Mouse (Mus musculus) mouse trophoblast stem cell (cell line): ENCODE results near the gene Lrrc45.
"Not testable (repeated sequence)": the region's sequence is repeated elsewhere in the genome, so short reads cannot be mapped to it uniquely, and the experiment has no call there.

Experiments
- in situ Hi-C, 2 experiments: fragments of 300-500 bp; cut with MseI, MboI; formaldehyde crosslinking; loops; 2 replicates in 1 of 2; 3 replicates in 1 of 2; pipeline ENCODE4 v1.15.1; 2025

Gene Lrrc45

DNA sequence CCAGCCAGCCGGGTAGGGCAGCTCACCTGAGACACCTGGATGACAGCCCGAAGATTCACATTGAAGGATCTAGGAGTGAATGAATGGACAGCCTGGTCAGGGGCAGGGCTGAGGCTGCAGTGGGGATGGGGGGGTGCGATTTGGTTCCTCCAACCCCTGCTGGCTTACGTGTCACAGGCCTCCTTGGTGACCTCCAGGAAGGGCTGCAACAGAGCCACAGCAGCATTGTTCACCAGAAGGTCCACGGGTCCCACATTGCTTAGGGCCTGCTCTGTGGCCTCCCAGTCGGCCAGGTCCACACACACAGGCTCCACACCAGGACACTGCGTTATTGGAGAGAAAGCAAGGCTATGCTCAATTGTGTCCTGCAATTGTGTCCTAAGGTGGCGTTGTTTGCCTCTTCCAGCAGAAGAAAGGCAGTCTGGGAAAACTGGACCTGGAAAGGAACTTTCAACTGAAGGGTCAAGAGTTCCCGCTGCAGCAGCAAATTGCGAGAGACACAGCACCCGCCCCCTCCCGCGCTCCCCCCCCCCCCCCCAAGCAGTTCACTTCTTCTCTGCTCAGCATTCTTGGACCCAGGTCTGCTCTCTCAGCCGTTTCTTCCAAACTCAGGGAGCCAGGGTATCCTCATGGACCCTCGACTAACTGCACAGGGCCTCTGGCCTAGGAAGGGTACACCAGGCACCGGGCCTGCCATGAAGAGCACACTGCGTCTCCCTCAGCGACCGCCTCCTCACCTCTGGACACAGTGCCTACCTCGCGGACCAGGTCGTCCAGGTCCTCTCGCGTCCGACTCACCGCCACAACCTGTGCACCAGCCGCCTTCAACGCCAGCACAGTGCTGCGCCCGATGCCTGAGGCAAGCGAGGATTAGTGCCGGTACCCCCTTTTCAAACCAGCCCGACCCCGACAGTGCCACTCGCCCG lies 12.8 kb downstream of the Lrrc45 start:
- in situ Hi-C loops = loop anchor here (5.0 kb wide), 1 partner anchor 51 kb away; no protein-coding TSS in a partner anchor

DNA sequence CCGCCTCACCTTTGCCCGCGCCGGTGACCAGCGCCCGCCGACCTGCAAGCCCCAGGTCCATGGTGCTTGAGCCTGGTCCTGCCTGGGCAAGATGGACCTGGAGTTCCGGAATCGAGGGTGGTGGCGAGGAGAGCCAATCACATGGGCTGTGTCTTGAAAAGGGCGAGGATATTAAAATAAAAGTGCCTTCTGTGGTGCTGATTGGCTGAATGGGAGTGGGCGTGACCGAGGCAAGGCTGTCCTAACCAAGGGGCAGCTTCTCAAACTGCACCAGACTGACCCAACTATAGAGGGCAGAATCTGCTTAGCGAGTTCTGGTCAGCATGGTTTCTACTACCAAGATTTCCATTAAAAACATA lies 13.4 kb downstream of the Lrrc45 start, which contains the start of gene Dcxr:
Dcxr (minus strand) TSS at position 113 of the 359 bp plus-strand sequence.
- in situ Hi-C loops = loop anchor here (5.0 kb wide), 1 partner anchor 50 kb away; no protein-coding TSS in a partner anchor

DNA sequence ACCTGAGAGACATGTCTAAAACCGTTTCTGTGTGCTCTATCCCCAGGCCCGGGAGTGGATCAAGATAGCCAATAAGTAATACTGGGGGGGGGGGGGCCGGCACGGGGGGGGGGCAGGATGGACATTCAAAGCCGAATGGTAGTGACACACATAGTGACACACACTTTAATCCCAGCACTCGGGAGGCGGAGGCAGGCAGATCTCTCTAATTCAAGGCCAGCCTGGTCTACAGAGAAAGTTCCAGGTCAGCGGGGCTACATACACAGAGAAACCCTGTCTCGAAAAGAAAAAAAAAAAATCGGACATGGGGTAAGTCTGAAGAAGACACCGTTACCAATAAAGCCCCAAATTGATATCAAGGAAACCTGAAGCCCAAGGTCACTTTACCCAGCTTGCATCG lies 13.8 kb downstream of the Lrrc45 start:
- in situ Hi-C loops = loop anchor here (5.0 kb wide), 1 partner anchor 50 kb away; no protein-coding TSS in a partner anchor

DNA sequence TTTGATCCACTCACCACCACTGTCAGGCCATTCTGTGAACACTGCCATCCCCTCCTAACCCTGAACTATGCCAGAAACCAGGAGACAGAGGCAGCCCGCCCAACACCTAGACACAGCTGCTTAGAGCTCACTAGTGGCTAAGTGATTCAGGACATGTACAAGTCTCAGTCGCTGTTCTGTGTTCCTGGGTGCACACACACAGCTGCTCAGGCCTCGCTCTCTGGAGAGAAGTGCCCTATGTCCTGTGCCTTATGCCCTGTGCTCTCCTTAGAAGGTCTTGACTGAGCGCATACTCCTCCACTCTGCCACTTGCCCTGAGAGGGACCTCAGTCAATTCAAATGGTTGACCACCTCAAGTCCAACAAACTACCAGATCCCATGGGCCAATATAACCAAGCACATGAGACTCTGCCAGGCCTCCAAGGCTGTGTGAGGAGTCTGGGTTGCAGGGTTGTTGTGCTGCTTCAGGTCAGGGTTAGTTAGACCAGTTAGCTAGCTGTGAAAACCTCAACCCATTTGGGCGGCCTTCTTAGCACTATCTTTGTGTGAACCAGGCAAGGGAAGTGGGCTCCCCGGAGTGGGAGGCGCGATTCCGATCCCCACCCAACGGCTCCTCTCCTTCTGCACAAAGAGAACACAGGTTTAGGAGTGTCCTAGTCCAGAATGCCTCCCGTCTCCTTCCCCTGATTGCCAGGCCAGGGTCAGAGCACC lies 15.0 kb downstream of the Lrrc45 start:
- in situ Hi-C loops = loop anchor here (5.0 kb wide), 1 partner anchor 49 kb away; no protein-coding TSS in a partner anchor

DNA sequence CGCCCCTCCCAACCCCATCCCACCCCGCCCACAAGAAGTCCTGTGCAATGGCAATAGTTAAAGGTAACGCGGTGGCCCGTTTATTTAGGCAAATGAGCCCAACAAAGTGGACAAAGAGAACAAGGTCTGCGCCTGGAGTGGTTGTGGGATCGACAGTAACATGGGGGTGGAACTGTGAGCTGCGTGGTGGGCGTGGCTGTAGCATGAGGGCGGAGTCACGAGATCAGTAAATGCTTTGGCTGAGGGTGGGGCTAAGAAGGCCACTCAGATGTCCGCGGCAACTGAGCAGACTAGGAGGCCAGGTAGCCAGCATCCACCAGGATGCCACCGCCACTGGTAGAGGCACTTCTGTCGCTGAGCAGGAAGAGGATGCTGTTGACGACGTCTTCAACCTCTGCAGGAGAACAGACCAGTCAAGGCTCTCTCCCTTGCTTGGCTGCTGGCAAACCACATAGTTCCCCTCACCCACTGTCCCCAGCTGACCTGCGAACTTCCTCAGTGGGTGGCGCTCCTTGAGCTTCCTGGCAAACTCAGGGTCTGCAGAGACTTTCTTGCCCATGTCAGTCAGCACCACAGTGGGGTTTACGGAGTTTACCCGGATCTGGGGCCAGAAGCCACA lies 15.8 kb downstream of the Lrrc45 start:
- in situ Hi-C loops = loop anchor here (5.0 kb wide), 1 partner anchor 48 kb away; no protein-coding TSS in a partner anchor

DNA sequence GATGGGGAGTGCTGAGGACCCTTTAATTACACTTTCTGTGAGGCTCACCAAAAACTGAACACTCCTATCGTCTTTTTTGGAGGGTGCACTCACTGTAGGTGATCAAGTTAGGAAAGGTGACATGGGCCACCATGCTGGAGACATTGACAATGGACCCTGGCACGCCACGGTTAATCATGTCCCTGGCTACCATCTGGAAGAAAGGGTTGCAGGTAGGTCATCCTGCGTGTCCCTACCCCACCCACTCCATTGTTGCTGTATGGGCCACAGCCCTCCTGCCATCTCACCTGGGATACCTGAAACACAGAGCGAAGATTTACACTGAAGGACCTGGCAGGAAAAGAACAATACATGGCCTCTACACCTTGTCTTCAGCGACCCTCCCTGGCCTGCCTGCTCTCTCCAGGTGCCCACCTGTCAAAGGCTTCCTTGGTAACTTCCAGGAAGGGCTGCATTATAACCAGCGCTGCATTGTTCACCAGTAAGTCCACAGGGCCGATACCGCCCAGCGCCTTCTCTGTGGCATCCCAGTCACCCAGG lies 16.7 kb downstream of the Lrrc45 start:
- in situ Hi-C loops = no loop called here

DNA sequence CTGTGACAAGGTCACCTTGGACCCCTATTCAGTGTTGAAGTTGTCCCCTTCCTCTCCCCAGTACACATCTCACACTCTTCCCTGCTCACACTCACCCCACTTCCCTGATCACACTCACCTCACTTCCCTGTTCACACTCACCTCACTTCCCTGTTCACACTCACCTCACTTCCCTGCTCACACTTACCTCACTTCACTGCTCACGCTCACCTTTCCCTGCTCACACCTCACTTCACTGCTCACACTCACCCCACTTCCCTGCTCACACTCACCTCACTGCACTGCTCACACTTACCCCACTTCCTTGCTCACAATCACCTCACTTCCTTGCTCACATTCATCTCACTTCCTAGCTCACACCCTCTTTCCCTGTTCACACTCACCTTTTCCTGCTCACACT lies 17.7 kb downstream of the Lrrc45 start:
- in situ Hi-C loops = no loop called here

DNA sequence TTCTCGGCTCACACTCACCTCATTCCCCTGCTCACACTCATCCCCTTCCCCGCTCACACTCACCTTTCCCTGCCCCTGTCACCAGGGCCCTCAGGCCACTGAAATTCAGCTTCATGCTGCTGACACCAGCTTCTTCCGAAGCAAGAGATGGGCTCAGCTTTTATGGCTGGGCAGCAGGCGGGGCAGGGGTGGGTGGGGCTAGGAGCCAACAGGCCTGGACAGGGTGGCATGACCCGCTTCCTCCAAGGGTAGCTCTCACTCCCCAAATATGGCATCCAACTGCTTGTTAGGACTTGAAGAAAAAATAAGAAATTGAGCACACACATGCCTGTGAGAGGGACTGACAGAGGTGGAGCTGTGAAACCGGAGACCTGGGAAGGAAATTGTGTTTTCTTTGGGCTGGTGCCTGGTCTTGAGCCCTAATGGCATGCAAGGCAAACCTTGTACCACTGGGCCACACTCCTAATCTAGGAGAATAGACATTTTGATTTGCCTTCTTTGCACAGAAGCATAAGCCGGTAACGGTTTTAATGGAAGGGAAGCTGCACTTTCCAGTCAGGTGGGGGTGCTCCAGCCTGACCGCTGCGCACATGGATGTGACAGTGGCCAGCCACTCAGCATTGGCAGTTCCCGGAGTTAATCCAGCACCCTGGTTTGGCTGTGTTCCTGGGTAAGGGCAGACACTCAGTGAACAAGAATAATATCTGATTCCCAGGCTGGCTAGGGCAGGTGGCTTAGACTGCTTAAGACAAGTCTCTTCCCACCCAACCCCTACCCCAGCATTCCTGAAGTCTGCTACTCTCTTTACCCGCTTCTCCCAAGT lies 18.3 kb downstream of the Lrrc45 start, which contains the start of gene Cbr2:
Cbr2 (minus strand) TSS at position 257 of the 823 bp plus-strand sequence.
- in situ Hi-C loops = no loop called here

DNA sequence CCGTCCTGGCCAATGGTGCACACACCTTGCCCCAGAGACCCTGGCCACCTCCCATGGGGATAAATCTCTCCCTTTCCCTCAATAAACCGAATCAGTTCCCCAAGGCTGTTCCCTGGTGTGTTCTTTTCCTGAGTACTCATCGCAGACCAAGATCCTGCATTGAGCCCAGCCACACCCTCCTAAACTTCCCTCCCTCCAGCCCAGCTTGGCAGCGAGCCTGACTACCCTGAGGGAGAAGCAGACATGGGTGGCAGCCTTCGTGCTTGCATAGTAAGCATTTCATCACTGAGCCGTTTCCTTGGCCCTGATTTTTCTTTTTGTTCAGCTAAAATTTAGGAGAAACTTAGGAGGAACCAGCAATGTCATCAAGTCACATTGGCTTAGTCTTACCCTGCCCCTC lies 19.8 kb downstream of the Lrrc45 start:
- in situ Hi-C loops = no loop called here

DNA sequence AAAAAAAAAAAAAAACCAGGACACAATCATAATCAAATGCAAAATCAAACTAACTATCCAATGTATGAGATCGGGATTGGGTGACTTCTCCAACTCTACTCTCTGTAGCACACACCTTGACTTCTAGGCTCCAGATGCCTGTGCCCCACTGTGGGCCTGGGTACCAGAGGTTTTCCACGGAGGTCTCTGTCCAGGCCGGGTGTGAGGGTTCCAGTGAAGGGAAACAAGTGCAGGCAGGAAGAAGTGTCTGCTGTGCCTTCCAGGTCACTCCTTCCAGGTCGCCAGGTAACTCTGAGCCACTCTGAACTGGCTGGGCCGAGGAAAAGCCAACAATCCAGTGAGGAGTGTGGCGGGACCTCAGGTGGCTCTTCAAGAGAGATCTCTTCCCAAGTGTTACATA lies 22.7 kb downstream of the Lrrc45 start:
- in situ Hi-C loops = no loop called here

DNA sequence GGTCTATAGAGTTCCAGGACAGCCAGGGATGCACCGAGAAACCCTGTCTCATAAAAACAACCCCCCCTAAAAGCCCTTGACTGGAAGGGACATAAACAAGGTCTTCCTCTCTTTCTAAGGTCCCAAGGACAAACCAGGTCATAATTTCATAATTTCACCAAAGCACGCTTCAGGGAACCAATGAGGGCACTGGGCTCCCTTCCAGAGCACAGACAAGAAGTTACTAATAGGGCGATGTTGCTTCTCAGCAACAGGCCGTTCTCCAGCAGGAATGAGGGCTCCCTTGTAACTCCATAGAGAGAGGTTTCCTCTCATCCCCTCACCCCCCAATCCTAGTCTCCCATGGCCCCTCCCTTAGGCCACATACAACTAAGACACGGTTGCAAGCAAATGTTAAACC lies 27.3 kb downstream of the Lrrc45 start:
- in situ Hi-C loops = no loop called here

DNA sequence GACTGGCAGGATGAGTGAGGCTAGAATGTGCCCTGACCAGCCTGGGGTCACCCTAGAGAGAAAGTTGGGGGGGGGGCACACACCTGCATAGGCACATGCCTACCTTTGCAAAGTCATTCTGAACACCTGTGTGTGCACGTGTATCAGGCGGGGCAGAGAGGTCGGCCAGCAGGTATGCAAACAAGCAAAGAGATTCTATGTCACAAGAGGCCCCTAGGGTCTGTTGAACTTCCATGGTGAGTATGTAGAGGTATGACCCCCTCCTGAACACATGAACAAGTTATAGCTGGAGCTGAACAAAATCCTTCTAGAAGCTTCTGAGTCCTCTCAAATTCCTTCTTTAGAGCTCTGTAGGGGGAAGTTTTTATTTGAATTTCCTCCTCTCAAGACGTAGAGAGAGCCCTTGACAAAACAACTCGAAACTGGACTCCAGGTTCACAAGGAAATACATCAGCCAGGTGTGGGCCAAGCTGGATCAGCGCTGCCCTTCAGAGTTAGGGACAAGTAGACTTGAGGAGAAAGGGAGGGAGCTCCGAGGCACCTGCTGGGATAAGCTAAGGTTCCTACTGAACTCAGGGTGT lies 30.5 kb downstream of the Lrrc45 start:
- in situ Hi-C loops = no loop called here

DNA sequence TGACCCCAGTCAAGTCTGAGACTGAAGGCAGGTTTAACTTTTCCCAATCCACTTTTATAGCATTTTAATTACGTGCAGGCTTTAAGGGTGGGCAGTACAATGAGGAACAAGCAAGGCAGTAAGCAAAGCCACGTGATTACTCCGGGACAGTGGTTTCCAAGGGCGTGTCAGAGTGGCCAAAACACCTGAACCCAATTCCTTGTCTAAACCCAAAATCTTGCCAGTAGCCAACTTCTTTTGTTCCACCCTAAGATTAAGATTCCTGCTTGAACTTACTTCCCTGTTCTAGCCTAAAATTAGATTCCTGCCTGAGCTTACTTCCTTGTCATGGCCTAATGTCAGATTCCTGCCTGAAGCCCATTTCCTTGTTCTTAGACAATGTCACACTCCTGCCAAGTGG lies 34.2 kb downstream of the Lrrc45 start:
- in situ Hi-C loops = no loop called here

DNA sequence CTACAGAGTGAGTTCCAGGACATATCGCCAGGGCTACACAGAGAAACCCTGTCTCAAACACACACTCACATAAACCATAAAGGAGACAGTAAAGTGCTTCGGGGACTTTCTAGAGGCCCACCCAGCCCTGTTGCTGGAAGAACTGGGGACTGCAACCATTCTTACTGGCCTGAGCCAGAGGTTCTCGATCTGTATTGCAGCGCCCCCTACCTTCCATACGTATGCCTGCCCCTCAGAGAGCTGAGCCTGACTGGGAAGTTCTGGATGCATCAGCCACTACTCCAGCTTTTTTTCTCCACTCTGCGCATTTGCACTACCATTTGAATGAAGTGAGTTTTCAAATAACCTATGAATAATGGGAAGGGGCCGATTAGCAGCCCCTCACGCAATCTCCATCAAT lies 35.7 kb downstream of the Lrrc45 start:
- in situ Hi-C loops = no loop called here

DNA sequence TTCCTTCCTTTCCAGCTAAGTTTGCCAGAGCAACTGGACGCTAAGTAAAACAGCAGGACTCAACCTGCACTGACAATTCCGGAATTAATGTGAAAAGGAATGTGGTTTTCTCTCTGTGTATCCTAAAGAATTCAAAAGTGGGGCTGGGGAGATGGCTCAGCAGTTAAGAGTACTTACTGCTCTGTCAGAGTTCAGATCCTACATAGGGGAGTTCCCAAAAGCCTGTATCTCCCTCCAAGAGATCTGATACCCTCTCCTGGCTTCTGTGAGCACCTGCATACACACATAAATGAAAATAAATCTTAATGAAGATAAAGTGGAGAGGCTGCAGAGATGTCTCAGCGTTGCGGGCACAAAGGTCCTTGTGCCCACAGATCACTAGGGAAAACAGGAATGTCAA lies 37.9 kb downstream of the Lrrc45 start:
- in situ Hi-C loops = no loop called here

DNA sequence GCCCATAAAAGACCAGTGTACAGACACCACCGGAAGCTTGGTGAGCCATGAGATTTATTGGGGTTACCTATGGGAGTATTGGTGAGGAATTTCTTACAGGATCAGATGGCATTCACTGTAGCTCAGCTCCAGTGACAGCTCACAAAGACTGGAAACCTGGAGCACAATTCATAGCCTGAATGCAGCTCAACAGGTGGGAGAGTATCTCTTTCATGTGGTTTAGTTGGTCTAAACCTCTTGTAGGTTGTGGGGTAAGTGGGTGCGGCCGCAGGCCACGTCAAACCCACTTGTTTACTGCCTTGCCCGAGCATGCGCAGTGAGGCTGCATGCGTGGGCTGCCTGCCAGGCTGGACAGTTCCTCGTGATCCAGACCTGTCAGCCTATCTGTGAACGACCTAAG lies 46.5 kb downstream of the Lrrc45 start:
- in situ Hi-C loops = no loop called here

DNA sequence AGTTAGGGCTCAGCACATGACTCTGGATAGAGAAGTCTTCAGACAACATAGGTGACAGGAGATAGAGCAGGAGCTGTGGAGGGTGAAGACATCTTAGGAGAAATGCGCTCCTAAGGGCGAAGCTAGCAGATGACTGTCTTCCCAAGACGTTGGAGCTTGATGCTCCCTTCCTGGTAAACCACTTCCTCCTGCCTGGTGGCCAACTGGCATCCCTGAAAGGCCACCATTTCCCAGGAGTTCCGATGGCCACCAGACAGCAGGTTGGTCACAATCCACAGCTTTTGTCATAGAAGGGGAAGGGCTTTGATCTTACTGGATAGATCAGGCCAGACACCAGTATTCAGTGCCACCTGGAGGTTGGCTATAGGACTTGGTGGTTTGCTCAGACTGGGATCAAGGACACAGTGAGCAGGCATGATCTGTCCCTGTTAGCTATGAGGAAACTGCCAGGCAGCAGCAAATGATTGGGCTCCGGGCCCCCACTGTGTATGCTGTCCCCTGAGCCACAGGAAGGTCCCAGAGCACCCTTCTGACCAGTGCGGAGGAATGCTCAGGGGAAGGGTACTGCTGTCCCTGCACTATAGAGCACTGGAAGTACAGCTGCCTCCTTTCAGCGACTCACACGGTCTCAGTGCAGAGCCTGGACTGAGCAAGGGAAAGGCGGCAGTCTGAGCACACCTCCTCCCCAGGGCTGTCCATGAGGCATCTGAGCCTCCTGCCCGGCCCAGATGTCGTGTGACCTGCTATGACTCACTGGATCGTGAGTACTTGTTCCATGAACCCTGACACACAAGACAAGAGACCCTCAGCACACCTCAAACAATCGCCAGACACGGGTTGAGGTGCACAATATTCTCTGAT lies 48.3 kb downstream of the Lrrc45 start:
- in situ Hi-C loops = no loop called here

DNA sequence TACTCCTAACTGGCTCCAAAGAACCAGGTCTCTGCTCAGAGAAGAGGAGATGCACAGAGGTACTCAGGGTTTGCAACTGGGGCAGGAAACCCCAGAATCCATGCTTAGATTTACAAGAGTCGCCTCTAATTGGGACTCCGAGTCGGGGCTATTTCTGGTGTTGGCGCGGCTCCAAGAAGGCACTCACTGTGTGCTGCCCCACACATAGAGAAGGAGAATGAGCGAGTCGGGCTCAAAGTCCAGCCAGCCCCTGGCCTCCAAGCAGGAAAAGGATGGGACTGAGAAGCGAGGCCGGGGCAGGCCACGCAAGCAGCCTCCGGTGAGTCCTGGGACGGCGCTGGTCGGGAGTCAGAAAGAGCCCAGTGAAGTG lies 48.9 kb downstream of the Lrrc45 start, which contains the start of gene Hmga1b:
Hmga1b (plus strand) TSS at position 123 of the 370 bp plus-strand sequence.
- in situ Hi-C loops = not testable (repeated sequence)
